Mouse (Mus musculus) CH12.LX (cell line): ENCODE measurements around the gene Akap12. TPM values are rescaled to one million over a fixed set of nuclear protein-coding genes. Genes with fewer than 3 reads are reported as not detected.

Experiments used
- DNase-seq: peaks from one replicate; pipeline ENCODE4 v3.0.0-alpha.2; 2013; ENCODE audit errors: extremely low read depth
- H3K27ac ChIP-seq: 2 replicates; pipeline ENCODE4 v1.5.1; 2012; ENCODE audit warnings: low read depth, mild to moderate bottlenecking, control low read depth, moderate library complexity; ENCODE audit not compliant: insufficient read depth
- H3K27me3 ChIP-seq: replicated peaks from 2 replicates; pipeline ENCODE3; 2012; ENCODE audit warnings: inconsistent platforms
- H3K36me3 ChIP-seq, 2 experiments: replicated peaks in 1 of 2; 2 replicates each; pipeline versions ENCODE3 to v1.6.1; 2012; ENCODE audit warnings: inconsistent platforms in 1 of 2, low read length in 1 of 2, mild to moderate bottlenecking in 1 of 2, mixed read lengths in 1 of 2, moderate library complexity in 1 of 2; ENCODE audit not compliant: control insufficient read depth in 1 of 2, insufficient read depth in 1 of 2
- H3K4me1 ChIP-seq, 2 experiments: 2 replicates each; pipeline ENCODE4 v1.6.1; 2012; ENCODE audit warnings: inconsistent platforms in 1 of 2, moderate library complexity in 1 of 2; ENCODE audit not compliant: insufficient read depth in 2 of 2, control insufficient read depth in 1 of 2
- H3K4me2 ChIP-seq: 2 replicates; pipeline ENCODE4 v1.6.1; 2012; ENCODE audit warnings: low read depth, mild to moderate bottlenecking, control low read depth; ENCODE audit not compliant: poor library complexity, insufficient read depth, severe bottlenecking
- H3K4me3 ChIP-seq, 3 experiments: fragments of 150-350 bp in 1 of 3; sonication (generic) in 1 of 3; replicated peaks in 1 of 3; 2 replicates each; pipeline versions ENCODE3 to v1.5.1; 2011 to 2012; ENCODE audit warnings: low read depth in 2 of 3, low read length in 2 of 3, mild to moderate bottlenecking in 2 of 3, moderate library complexity in 2 of 3, control low read depth in 1 of 3, improper control_type of control experiment in 1 of 3, inconsistent platforms in 1 of 3, mixed read lengths in 1 of 3; ENCODE audit not compliant: poor library complexity in 1 of 3
- H3K79me2 ChIP-seq: replicated peaks from 2 replicates; pipeline ENCODE4 v1.6.1; 2012; ENCODE audit warnings: mild to moderate bottlenecking, moderate library complexity; ENCODE audit not compliant: control insufficient read depth, poor library complexity, insufficient read depth, severe bottlenecking; ENCODE audit errors: extremely low read depth
- H3K9ac ChIP-seq: 2 replicates; pipeline ENCODE4 v1.6.1; 2012; ENCODE audit warnings: low read depth, mild to moderate bottlenecking, control low read depth, moderate library complexity; ENCODE audit not compliant: insufficient read depth
- H3K9me3 ChIP-seq: replicated peaks from 2 replicates; pipeline ENCODE3; 2012; ENCODE audit warnings: low read length, inconsistent platforms, mixed read lengths
- E2F4 ChIP-seq: IDR thresholded peaks from 2 replicates; pipeline ENCODE4 v1.6.1; 2011; ENCODE audit warnings: low read depth, low read length, improper control_type of control experiment; ENCODE audit not compliant: insufficient replicate concordance
- GABPA ChIP-seq: IDR thresholded peaks from 2 replicates; pipeline ENCODE4 v1.6.1; 2012; ENCODE audit warnings: low read depth, low read length, improper control_type of control experiment, inconsistent platforms; ENCODE audit not compliant: insufficient replicate concordance
- IRF4 ChIP-seq: IDR thresholded peaks from 2 replicates; pipeline ENCODE4 v1.6.1; 2014; ENCODE audit warnings: low read depth, mild to moderate bottlenecking, inconsistent platforms, low read length, improper control_type of control experiment
- JUN ChIP-seq: IDR thresholded peaks from 2 replicates; pipeline ENCODE4 v1.6.1; 2011; ENCODE audit warnings: low read depth, mild to moderate bottlenecking, low read length, improper control_type of control experiment, moderate library complexity; ENCODE audit not compliant: insufficient read depth
- MXI1 ChIP-seq: IDR thresholded peaks from 2 replicates; pipeline ENCODE4 v1.6.1; 2011; ENCODE audit warnings: mild to moderate bottlenecking, low read depth, low read length, improper control_type of control experiment
- MYC ChIP-seq: IDR thresholded peaks from 2 replicates; pipeline ENCODE4 v1.6.1; 2011; ENCODE audit warnings: low read depth, mild to moderate bottlenecking, improper control_type of control experiment, low read length
- NELFE ChIP-seq: IDR thresholded peaks from 2 replicates; pipeline ENCODE4 v1.6.1; 2011; ENCODE audit warnings: low read depth, low read length, improper control_type of control experiment
- NRF1 ChIP-seq: IDR thresholded peaks from 2 replicates; pipeline ENCODE4 v1.6.1; 2014; ENCODE audit warnings: low read depth, mild to moderate bottlenecking, inconsistent platforms, low read length, improper control_type of control experiment, moderate library complexity
- PAX5 ChIP-seq: IDR thresholded peaks from 2 replicates; pipeline ENCODE4 v1.6.1; 2012; ENCODE audit warnings: low read length, inconsistent platforms, mixed read lengths
- POLR2A ChIP-seq: IDR thresholded peaks from 2 replicates; pipeline ENCODE4 v1.6.1; 2011; ENCODE audit warnings: low read depth, mild to moderate bottlenecking, improper control_type of control experiment, low read length
- RAD21 ChIP-seq: IDR thresholded peaks from 2 replicates; pipeline ENCODE4 v1.6.1; 2011; ENCODE audit warnings: low read depth, mild to moderate bottlenecking, low read length, improper control_type of control experiment, moderate library complexity
- RCOR1 ChIP-seq: conservative IDR thresholded peaks from 2 replicates; pipeline ENCODE4 v1.6.1; 2012; ENCODE audit warnings: low read depth, mild to moderate bottlenecking, inconsistent platforms, low read length, improper control_type of control experiment
- SMC3 ChIP-seq: IDR thresholded peaks from 2 replicates; pipeline ENCODE4 v1.6.1; 2011; ENCODE audit warnings: low read depth, low read length, improper control_type of control experiment
- TCF12 ChIP-seq: IDR thresholded peaks from 2 replicates; pipeline ENCODE4 v1.6.1; 2014; ENCODE audit warnings: low read depth, mild to moderate bottlenecking, inconsistent platforms, low read length, improper control_type of control experiment
- UBTF ChIP-seq: IDR thresholded peaks from 2 replicates; pipeline ENCODE4 v1.6.1; 2012; ENCODE audit warnings: low read depth, mild to moderate bottlenecking, inconsistent platforms, low read length, improper control_type of control experiment, moderate library complexity
- USF1 ChIP-seq: IDR thresholded peaks from 2 replicates; pipeline ENCODE4 v1.6.1; 2014; ENCODE audit warnings: low read depth, mild to moderate bottlenecking, inconsistent platforms, low read length, improper control_type of control experiment
- USF2 ChIP-seq: conservative IDR thresholded peaks from 2 replicates; pipeline ENCODE4 v1.6.1; 2011; ENCODE audit warnings: low read depth, low read length, improper control_type of control experiment
- ZKSCAN1 ChIP-seq: IDR thresholded peaks from 2 replicates; pipeline ENCODE4 v1.6.1; 2012; ENCODE audit warnings: low read depth, inconsistent platforms, low read length, improper control_type of control experiment, borderline replicate concordance
- dilution Hi-C: fragments of 300-500 bp; cut with MboI; formaldehyde crosslinking; loops from 2 replicates; pipeline ENCODE4 v1.14.3; 2020; ENCODE audit warnings: low sequenced_read_pairs; ENCODE audit not compliant: extremely low pct_unique_long_range_greater_than_20kb, extremely low pct_ligation_motif_present
- in situ Hi-C: fragments of 300-500 bp; cut with MboI; formaldehyde crosslinking; loops from 3 replicates; pipeline ENCODE4 v1.14.3; 2019; ENCODE audit warnings: low sequenced_read_pairs, low pct_ligation_motif_present, low pct_unique_long_range_greater_than_20kb, mixed read lengths
- polyA plus RNA-seq: library from polyadenylated mRNA; unstranded; fragments of >175 nt; gene quantifications from 2 replicates; pipeline ENCODE4 v1.2.1, GENCODE M21; 2012; ENCODE audit warnings: low read depth; ENCODE audit not compliant: insufficient read length
- total RNA-seq, 2 experiments: library from RNA; depleted of rRNA; stranded (reverse); fragments of 300-350 nt in 1 of 2; fragments of >200 nt in 1 of 2; gene quantifications; 2 replicates each; pipeline ENCODE4 v1.2.3; 2012 to 2014

Gene Akap12
- total and polyA plus RNA-seq, 3 experiments, result 0.51 to 3.1 (median 1.7) TPM

- no peak overlapping the region for H3K9ac ChIP-seq
- H3K4me2 ChIP-seq, result no peak overlapping the region
- H3K9me3 ChIP-seq, result no peaks in the 10 kb centered on the region
- no peaks in the 10 kb centered on the region for H3K27me3 ChIP-seq
- H3K4me3 ChIP-seq, result no peak overlapping the region
- DNase-seq, result no peak
- no peaks in the 10 kb centered on the region for H3K36me3 ChIP-seq
- H3K27ac ChIP-seq, result no peak overlapping the region
- H3K4me1 ChIP-seq, result peaks cover 5 to 11% of the 10 kb centered on the region in 2 experiments; a peak in 3 of 4 replicates
- dilution Hi-C loops, result no loop called here
- in situ Hi-C loops, result no loop called here
- TF ChIP-seq TCF12 (no peak), NELFE (no peak), ZKSCAN1 (no peak), GABPA (no peak), USF1 (no peak), NRF1 (no peak), UBTF (no peak), E2F4 (no peak), POLR2A (no peak), RAD21 (no peak), PAX5 (no peak), MYC (no peak)
- H3K79me2 ChIP-seq, result no peaks in the 10 kb centered on the region
These were observed 33.1 kb upstream of the Akap12 start for GRCm38 (mm10) chr10:4233102-4233501.

- dilution Hi-C loops, result no loop called here
- in situ Hi-C loops, result no loop called here
- no peak for TF ChIP-seq IRF4
- TF ChIP-seq MXI1, result no peak
- TF ChIP-seq SMC3, result no peak
- TF ChIP-seq JUN, result no peak
- no peak for TF ChIP-seq USF2
- TF ChIP-seq RCOR1, result no peak
These were observed 26.2 kb upstream of the Akap12 start for GRCm38 (mm10) chr10:4239794-4240574.

More at GRCm38 (mm10) chr10:4239794-4240574, 26.2 kb upstream of the Akap12 start:
- H3K27me3 ChIP-seq, result no peaks in the 10 kb centered on the region
- DNase-seq, result no peak
- no peak overlapping the region for H3K9ac ChIP-seq
- no peak overlapping the region for H3K4me2 ChIP-seq
- H3K79me2 ChIP-seq, result no peaks in the 10 kb centered on the region
- no peaks in the 10 kb centered on the region for H3K36me3 ChIP-seq
- H3K27ac ChIP-seq, result no peak overlapping the region
- H3K4me3 ChIP-seq, result no peak overlapping the region
- H3K9me3 ChIP-seq, result no peaks in the 10 kb centered on the region
- H3K4me1 ChIP-seq, result peaks cover 0 to 10% of the 10 kb centered on the region in 2 experiments; a peak in 2 of 4 replicates
